Mouse (Mus musculus): Measurements from ENCODE around the gene Gm5617. TPM values are rescaled to one million over a fixed set of nuclear protein-coding genes. Genes with fewer than 3 reads are reported as not detected.
"Not testable (repeated sequence)": the region's sequence is repeated elsewhere in the genome, so short reads cannot be mapped to it uniquely, and the experiment has no call there.

The Gm5617 gene
- total RNA-seq (2021) = 10 to 100 TPM; 10.8 TPM

GRCm38 (mm10) chr9:48494817-48495547, at the start of gene Gm5617, which contains the start of gene Rbm7:
Gm5617 (plus strand) TSS chr9:48495442.
Rbm7 (minus strand) TSS chr9:48495299.
- DNase-seq = peak; percentile 96

GRCm38 (mm10) chr9:48447783-48448209, 47.4 kb upstream of the Gm5617 start:
- DNase-seq = no peak

- no peak for DNase-seq
These were observed 45.2 kb upstream of the Gm5617 start for GRCm38 (mm10) chr9:48450066-48450465.

GRCm38 (mm10) chr9:48455961-48456360, 39.3 kb upstream of the Gm5617 start:
- DNase-seq = no peak

GRCm38 (mm10) chr9:48458879-48459278, 36.4 kb upstream of the Gm5617 start:
- DNase-seq = no peak

GRCm38 (mm10) chr9:48459391-48459790, 35.9 kb upstream of the Gm5617 start:
- no peak for DNase-seq

- no peak for DNase-seq
These were observed 34.5 kb upstream of the Gm5617 start for GRCm38 (mm10) chr9:48460720-48461119.

- DNase-seq = no peak
These were observed 33.7 kb upstream of the Gm5617 start for GRCm38 (mm10) chr9:48461545-48461944.

- no peak for DNase-seq
These were observed 29.6 kb upstream of the Gm5617 start for GRCm38 (mm10) chr9:48465671-48466070.

GRCm38 (mm10) chr9:48466804-48467203, 28.4 kb upstream of the Gm5617 start:
- peak in 1 of 2 experiments; percentile 38 for DNase-seq

GRCm38 (mm10) chr9:48467471-48467870, 27.8 kb upstream of the Gm5617 start:
- not testable (repeated sequence) for DNase-seq

- no peak for DNase-seq
These were observed 22.7 kb upstream of the Gm5617 start for GRCm38 (mm10) chr9:48472441-48473025.

GRCm38 (mm10) chr9:48473131-48473530, 22.1 kb upstream of the Gm5617 start:
- no peak for DNase-seq

- no peak for DNase-seq
These were observed 20.9 kb upstream of the Gm5617 start for GRCm38 (mm10) chr9:48474367-48474766.

GRCm38 (mm10) chr9:48476236-48477165, 18.7 kb upstream of the Gm5617 start:
- DNase-seq = no peak

- DNase-seq = no peak
These were observed 16.4 kb upstream of the Gm5617 start for GRCm38 (mm10) chr9:48478808-48479207.

- no peak for DNase-seq
These were observed 15.3 kb upstream of the Gm5617 start for GRCm38 (mm10) chr9:48479838-48480410.

- DNase-seq = peak; percentile 95 to 96
These were observed 14.6 kb upstream of the Gm5617 start, which contains the start of gene Rexo2 for GRCm38 (mm10) chr9:48480411-48481213. Rexo2 (minus strand) TSS chr9:48480623.

- DNase-seq = no peak
These were observed 13.8 kb upstream of the Gm5617 start for GRCm38 (mm10) chr9:48481214-48482134.

- DNase-seq = no peak
These were observed 298 bp downstream of the Gm5617 start for GRCm38 (mm10) chr9:48495548-48495932.
